In genomic region chr3:80852912-80853507, GRCm38 (mm10) we compare ENCODE assay signal across 33 mouse cellular contexts. TPM values are rescaled to one million over a fixed set of nuclear protein-coding genes. Genes with fewer than 3 reads are reported as not detected.
"Had no signal": no experiment of that assay in that cellular context is flagged by ENCODE, and none has a peak within 500 bp of the region (broad histone marks: within the 10 kb centered on the region; RNA-seq: fewer than 3 reads in every experiment).

No protein-coding gene starts in this region.

- ATAC-seq: hindbrain, embryonic 16.5 days; hindbrain, postnatal 0 days; inflammation-experienced regulatory T-cells, adult 6 months; intestine, embryonic 15.5 days; intestine, embryonic 16.5 days; intestine, postnatal 0 days had no signal

- H3K36me3 ChIP-seq: heart, embryonic 10.5 days; heart, embryonic 12.5 days; heart, embryonic 13.5 days; heart, embryonic 15.5 days; hindbrain, embryonic 10.5 days; hindbrain, embryonic 12.5 days; intestine, embryonic 15.5 days had no signal

- H3K27ac ChIP-seq: heart, adult 2 months; heart, embryonic 10.5 days; heart, embryonic 13.5 days; heart, embryonic 15.5 days; hindbrain, embryonic 10.5 days; hindbrain, embryonic 12.5 days; hindbrain, embryonic 13.5 days; hindbrain, embryonic 14.5 days; hindbrain, embryonic 15.5 days; hindbrain, postnatal 0 days; intestine, embryonic 15.5 days; kidney, postnatal 0 days; layer of hippocampus, adult 2 months; left cerebral cortex, adult 2 months had no signal

- H3K4me1 ChIP-seq: heart, embryonic 10.5 days; heart, embryonic 12.5 days; heart, embryonic 13.5 days; heart, embryonic 15.5 days; hindbrain, embryonic 10.5 days; hindbrain, embryonic 12.5 days; hindbrain, embryonic 13.5 days; hindbrain, embryonic 15.5 days; intestine, embryonic 15.5 days had no signal

- H3K9ac ChIP-seq: heart, embryonic 12.5 days; heart, embryonic 13.5 days; heart, embryonic 15.5 days; hindbrain, embryonic 12.5 days; hindbrain, embryonic 13.5 days; hindbrain, embryonic 14.5 days; hindbrain, embryonic 15.5 days; intestine, embryonic 15.5 days had no signal

- H3K9me3 ChIP-seq: heart, embryonic 10.5 days; heart, embryonic 12.5 days; heart, embryonic 13.5 days; heart, embryonic 15.5 days; hindbrain, embryonic 10.5 days; hindbrain, embryonic 12.5 days; hindbrain, embryonic 13.5 days; hindbrain, embryonic 15.5 days; intestine, embryonic 15.5 days had no signal

- H3K4me2 ChIP-seq: heart, embryonic 11.5 days; heart, embryonic 12.5 days; heart, embryonic 13.5 days; heart, embryonic 15.5 days; hindbrain, embryonic 12.5 days; hindbrain, embryonic 13.5 days; hindbrain, embryonic 14.5 days; hindbrain, embryonic 15.5 days; intestine, embryonic 15.5 days had no signal

- H3K27me3 ChIP-seq: heart, embryonic 12.5 days; heart, embryonic 13.5 days; heart, embryonic 15.5 days; hindbrain, embryonic 12.5 days; hindbrain, embryonic 13.5 days; hindbrain, embryonic 15.5 days; intestine, embryonic 15.5 days had no signal

- DNase-seq: heart, adult 2 months; heart, postnatal 10 days; heart, postnatal 14 days; heart, postnatal 36 days; heart, postnatal 4 days; kidney, adult 11 months; kidney, adult 2 months; kidney, adult 8-10 months; kidney, adult 9 months; kidney, postnatal 25 days; kidney, postnatal 36 days; kidney, postnatal 4 days; layer of hippocampus, adult 9-11 months; layer of hippocampus, postnatal 36 days had no signal

- H3K4me3 ChIP-seq: heart, adult 2 months; heart, embryonic 10.5 days; heart, embryonic 12.5 days; heart, embryonic 13.5 days; heart, embryonic 15.5 days; hindbrain, embryonic 10.5 days; hindbrain, embryonic 12.5 days; hindbrain, embryonic 13.5 days; hindbrain, embryonic 15.5 days; intestine, embryonic 15.5 days; layer of hippocampus, adult 2 months; left cerebral cortex, adult 2 months had no signal

RNA-seq across cellular contexts. Expression of gene Gria2, which starts 50.4 kb away (rescaled TPM):
- polyA plus RNA-seq: heart, adult 2 months had no signal
